Mouse (Mus musculus) stomach, embryonic 15.5 days (tissue): ENCODE measurements around the gene Myh14. TPM values are rescaled to one million over a fixed set of nuclear protein-coding genes. Genes with fewer than 3 reads are reported as not detected.
A peak's percentile ranks its signal among the peaks of the same experiment; 100 is the strongest.
"Not testable (repeated sequence)": the region's sequence is repeated elsewhere in the genome, so short reads cannot be mapped to it uniquely, and the experiment has no call there.

Source experiments
- ATAC-seq: fragments of 200-750 bp; cut with Nextera tagmentation; 2 replicates; pipeline ENCODE4 v1.8.0; 2017; ENCODE audit warnings: low read depth, moderate number of reproducible peaks, moderate TSS enrichment; ENCODE audit not compliant: insufficient read depth, low FRiP score
- H3K27ac ChIP-seq: fragments of 300-500 bp; sonication (generic); 2 replicates; pipeline ENCODE4 v1.5.1; 2015; ENCODE audit warnings: mild to moderate bottlenecking, inconsistent platforms
- H3K27me3 ChIP-seq: fragments of 300-500 bp; sonication (generic); replicated peaks from 2 replicates; pipeline ENCODE4 v1.6.1; 2015; ENCODE audit warnings: inconsistent platforms
- H3K36me3 ChIP-seq: fragments of 300-500 bp; sonication (generic); 2 replicates; pipeline ENCODE4 v1.6.1; 2015; ENCODE audit warnings: inconsistent platforms
- H3K4me1 ChIP-seq: fragments of 300-500 bp; sonication (generic); 2 replicates; pipeline ENCODE4 v1.6.1; 2015; ENCODE audit warnings: inconsistent platforms
- H3K4me2 ChIP-seq: fragments of 300-500 bp; sonication (generic); 2 replicates; pipeline ENCODE4 v1.6.1; 2015; ENCODE audit warnings: mild to moderate bottlenecking, inconsistent platforms
- H3K4me3 ChIP-seq: fragments of 300-500 bp; sonication (generic); replicated peaks from 2 replicates; pipeline ENCODE4 v1.5.1; 2015; ENCODE audit warnings: inconsistent platforms
- H3K9ac ChIP-seq: fragments of 300-500 bp; sonication (generic); 2 replicates; pipeline ENCODE4 v1.6.1; 2015; ENCODE audit warnings: inconsistent platforms
- H3K9me3 ChIP-seq: fragments of 300-500 bp; sonication (generic); 2 replicates; pipeline ENCODE4 v1.6.1; 2016; ENCODE audit warnings: inconsistent platforms
- WGBS: fragments of 180-500 bp; shearing (Covaris S2); methylation state at CpG from one replicate; pipeline ENCODE4 v1.1.7; 2015; 5-methylcytosine and 5-hydroxymethylcytosine counted together
- polyA plus RNA-seq: library from polyadenylated mRNA; unstranded; fragments of >200 nt; fragmentation: Nextera tagmentation; extraction: Ambion mirVana; gene quantifications from 2 replicates; pipeline ENCODE4 v1.2.1, GENCODE M21; 2015

The Myh14 gene
- polyA plus RNA-seq = 29.0 and 32.7 TPM in 2 replicates

GRCm38 (mm10) chr7:44670803-44671202 is at the start of gene Myh14:
Myh14 (minus strand) TSS chr7:44670843.
- ATAC-seq = peak; percentile 91

DNA sequence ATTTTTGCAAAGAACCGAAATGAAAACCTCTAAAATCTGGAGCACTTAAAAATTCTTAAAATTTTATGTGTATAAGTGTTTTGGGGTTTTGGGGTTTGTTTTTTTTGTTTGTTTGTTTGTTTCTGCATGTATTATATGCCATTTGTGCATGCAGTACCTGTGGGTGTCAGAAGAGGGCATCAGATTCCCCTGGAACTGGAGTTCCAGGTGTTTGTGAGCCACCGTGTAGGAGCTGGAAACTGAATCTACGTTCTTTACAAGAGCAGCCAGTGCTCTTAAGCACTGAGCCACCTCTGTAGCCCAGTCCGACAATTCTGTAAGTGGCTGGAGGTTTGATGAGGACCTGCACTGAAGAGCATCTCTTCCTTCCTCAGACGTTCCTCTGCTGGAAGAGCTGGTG is 39.2 kb upstream of the Myh14 start:
- Histone ChIP-seq H3K4me2 (no peak overlapping the region), H3K27me3 (no peaks in the 10 kb centered on the region), H3K36me3 (no peaks in the 10 kb centered on the region), H3K9ac (no peak overlapping the region), H3K27ac (no peak overlapping the region), H3K4me1 (no peaks in the 10 kb centered on the region), H3K9me3 (no peaks in the 10 kb centered on the region), H3K4me3 (no peak overlapping the region)
- ATAC-seq = no peak
- 78% methylated on average over 5 of the region's 5 CpGs for WGBS

More at GRCm38 (mm10) chr7:44670803-44671202, at the start of gene Myh14:
- peak within 1 kb of the TSS; percentile 55 for H3K4me2 ChIP-seq
- H3K27ac ChIP-seq = peak within 1 kb of the TSS; percentile 21; the same call in 1 of the 2 replicates
- H3K9me3 ChIP-seq = no peaks in the 10 kb centered on the region
- H3K27me3 ChIP-seq = peaks cover 6% of the 10 kb centered on the region; the same call in 1 of the 2 replicates
- 0% methylated on average over 22 of the region's 23 CpGs for WGBS
- H3K4me3 ChIP-seq = peak within 1 kb of the TSS; percentile 29
- H3K36me3 ChIP-seq = no peaks in the 10 kb centered on the region
- H3K4me1 ChIP-seq = 0 out of 2 replicates have a peak, but pooled peaks cover 9% of the 10 kb centered on the region
- no peak within 1 kb of the TSS for H3K9ac ChIP-seq

GRCm38 (mm10) chr7:44708574-44708973 is 37.9 kb upstream of the Myh14 start, which contains the start of gene Izumo2:
Izumo2 (plus strand) TSS chr7:44708742.
- no peaks in the 10 kb centered on the region for H3K9me3 ChIP-seq
- no peak within 1 kb of the TSS for H3K4me2 ChIP-seq
- no peaks in the 10 kb centered on the region for H3K27me3 ChIP-seq
- H3K36me3 ChIP-seq = no peaks in the 10 kb centered on the region
- no peak within 1 kb of the TSS for H3K27ac ChIP-seq
- no peak within 1 kb of the TSS for H3K9ac ChIP-seq
- no peak within 1 kb of the TSS for H3K4me3 ChIP-seq
- H3K4me1 ChIP-seq = no peaks in the 10 kb centered on the region
- ATAC-seq = no peak
- WGBS = 75% methylated on average over 14 of the region's 14 CpGs

DNA sequence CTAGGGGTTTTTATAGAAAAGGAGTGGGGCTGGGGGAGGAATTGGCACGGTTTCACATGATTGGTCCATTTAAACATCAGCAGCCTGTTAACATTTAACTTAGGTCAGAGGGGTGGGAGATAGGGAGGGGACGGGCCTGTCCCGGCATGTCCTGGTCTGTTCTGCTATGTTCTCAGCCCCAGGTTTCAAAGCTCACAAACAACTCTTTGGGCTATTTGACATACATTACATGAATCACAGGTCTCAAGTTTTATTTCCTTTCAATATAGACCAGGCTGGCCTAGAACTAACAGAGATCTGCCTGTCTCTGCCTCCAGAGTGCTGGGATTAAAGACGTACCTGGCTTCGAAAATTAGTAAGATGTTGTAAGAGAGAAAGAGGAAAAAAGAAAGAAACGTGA is 37.5 kb upstream of the Myh14 start:
- 79% methylated on average over 6 of the region's 6 CpGs for WGBS
- not testable (repeated sequence) for H3K27me3 ChIP-seq, H3K27ac ChIP-seq, ATAC-seq, H3K4me3 ChIP-seq, H3K9ac ChIP-seq, H3K4me2 ChIP-seq, H3K9me3 ChIP-seq, H3K4me1 ChIP-seq, H3K36me3 ChIP-seq

- Histone ChIP-seq H3K4me3 (no peak overlapping the region), H3K27ac (no peak overlapping the region), H3K9me3 (no peaks in the 10 kb centered on the region), H3K9ac (no peak overlapping the region), H3K27me3 (no peaks in the 10 kb centered on the region), H3K36me3 (no peaks in the 10 kb centered on the region), H3K4me1 (no peaks in the 10 kb centered on the region), H3K4me2 (no peak overlapping the region)
- ATAC-seq = no peak
- 83% methylated on average over 5 of the region's 5 CpGs for WGBS
These were observed 36.6 kb upstream of the Myh14 start for GRCm38 (mm10) chr7:44707169-44707675.

DNA sequence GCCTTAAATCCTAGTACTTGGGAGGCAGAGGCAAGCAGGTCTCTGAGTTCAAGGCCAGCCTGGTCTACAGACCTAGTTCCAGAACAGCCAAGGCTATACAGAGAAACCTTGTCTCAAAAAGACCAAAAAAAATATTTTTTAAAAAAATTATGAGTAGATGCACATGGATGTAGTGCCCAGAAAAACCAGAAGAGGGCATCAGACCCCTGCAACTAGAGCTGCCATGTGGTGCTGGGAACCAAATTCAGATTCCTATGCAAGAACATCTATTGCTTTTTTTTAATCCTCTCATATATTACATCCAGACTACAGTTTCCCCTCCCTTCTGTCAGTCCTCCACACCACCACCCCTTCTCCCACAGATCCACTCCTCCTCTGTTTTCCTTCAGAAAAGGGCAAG is 35.7 kb upstream of the Myh14 start:
- Histone ChIP-seq H3K27ac (no peak overlapping the region), H3K9me3 (no peaks in the 10 kb centered on the region), H3K4me3 (no peak overlapping the region), H3K9ac (no peak overlapping the region), H3K4me1 (no peaks in the 10 kb centered on the region), H3K4me2 (no peak overlapping the region), H3K36me3 (no peaks in the 10 kb centered on the region), H3K27me3 (no peaks in the 10 kb centered on the region)
- no peak for ATAC-seq

DNA sequence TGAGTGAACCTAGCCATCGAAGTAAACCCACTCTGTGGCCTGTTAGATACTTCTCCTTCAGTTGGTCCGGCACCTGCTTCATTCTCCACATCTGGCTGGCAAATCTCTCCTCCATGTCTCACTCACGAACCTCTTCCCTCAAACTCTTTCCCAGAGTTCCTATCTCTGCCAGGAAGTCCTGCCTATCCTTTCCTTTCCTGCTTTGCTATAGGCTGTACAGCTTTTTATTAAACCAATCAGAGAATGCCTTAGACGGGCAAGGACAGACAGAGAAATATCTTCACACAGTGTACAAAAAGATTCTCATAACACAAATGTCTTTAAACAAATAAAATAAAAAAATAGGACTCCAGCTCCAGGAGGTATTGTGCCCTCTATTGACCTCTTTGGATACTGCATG is 34.4 kb upstream of the Myh14 start:
- no peaks in the 10 kb centered on the region for H3K36me3 ChIP-seq
- no peak for ATAC-seq
- H3K4me2 ChIP-seq = no peak overlapping the region
- WGBS = 89% methylated on average over 4 of the region's 4 CpGs
- no peak overlapping the region for H3K27ac ChIP-seq
- H3K27me3 ChIP-seq = no peaks in the 10 kb centered on the region
- H3K9me3 ChIP-seq = no peaks in the 10 kb centered on the region
- no peak overlapping the region for H3K4me3 ChIP-seq
- no peaks in the 10 kb centered on the region for H3K4me1 ChIP-seq
- H3K9ac ChIP-seq = no peak overlapping the region

DNA sequence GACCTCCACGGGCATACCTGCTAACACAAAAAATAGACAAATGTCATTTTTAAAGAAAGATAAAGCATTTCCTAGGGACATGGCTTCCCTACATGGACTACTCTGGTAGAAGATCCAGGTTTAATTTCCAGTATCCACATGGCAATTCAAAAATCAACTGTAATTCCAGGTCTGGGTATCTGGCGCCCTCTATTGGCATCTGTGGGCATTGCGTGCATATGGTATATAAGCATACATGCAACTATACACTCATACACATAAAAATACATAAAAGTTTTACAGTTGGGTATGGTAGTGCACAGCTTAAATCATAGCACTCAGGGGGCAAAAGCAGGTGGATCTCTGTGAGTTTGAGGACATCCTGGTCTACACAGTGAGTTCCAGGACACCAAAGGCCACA is 33.7 kb upstream of the Myh14 start:
- Histone ChIP-seq H3K27me3 (no peaks in the 10 kb centered on the region), H3K36me3 (no peaks in the 10 kb centered on the region), H3K4me2 (no peak overlapping the region), H3K9me3 (no peaks in the 10 kb centered on the region), H3K9ac (no peak overlapping the region), H3K4me1 (no peaks in the 10 kb centered on the region), H3K4me3 (no peak overlapping the region), H3K27ac (no peak overlapping the region)
- ATAC-seq = no peak
- WGBS = 51% methylated on average over 3 of the region's 3 CpGs

- Histone ChIP-seq H3K36me3 (no peaks in the 10 kb centered on the region), H3K27me3 (no peaks in the 10 kb centered on the region), H3K4me2 (no peak overlapping the region), H3K27ac (no peak overlapping the region), H3K9me3 (no peaks in the 10 kb centered on the region), H3K4me3 (no peak overlapping the region), H3K4me1 (no peaks in the 10 kb centered on the region), H3K9ac (no peak overlapping the region)
- no peak for ATAC-seq
- WGBS = 76% methylated on average over 8 of the region's 8 CpGs
These were observed 32.3 kb upstream of the Myh14 start for GRCm38 (mm10) chr7:44702985-44703384.

DNA sequence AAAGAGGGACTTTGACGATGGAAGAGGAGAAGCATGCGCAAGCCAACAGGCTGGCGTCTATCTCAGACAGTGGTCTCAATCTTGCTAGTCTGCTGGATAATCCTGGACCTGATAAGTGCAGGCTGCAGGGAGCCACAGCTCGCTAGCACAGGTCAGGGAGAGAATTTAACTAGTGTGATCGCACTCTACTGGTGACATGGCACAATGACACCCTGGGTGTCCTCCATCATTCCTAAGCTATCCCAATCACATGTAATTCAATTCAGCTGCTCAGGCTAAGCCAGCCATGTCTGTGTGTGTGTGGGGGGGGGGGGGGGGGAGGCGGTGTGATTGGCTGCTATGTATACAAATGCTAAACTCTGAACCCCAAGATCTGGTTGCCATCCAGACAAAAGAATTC is 31.3 kb upstream of the Myh14 start:
- Histone ChIP-seq H3K27ac (no peak overlapping the region), H3K27me3 (no peaks in the 10 kb centered on the region), H3K4me1 (peaks cover 9% of the 10 kb centered on the region), H3K9ac (no peak overlapping the region), H3K4me2 (no peak overlapping the region), H3K9me3 (no peaks in the 10 kb centered on the region), H3K36me3 (no peaks in the 10 kb centered on the region), H3K4me3 (no peak overlapping the region)
- ATAC-seq = 0 out of 2 replicates have a peak, but pooled peaks have one; percentile 28
- WGBS = 9% methylated on average over 6 of the region's 6 CpGs

GRCm38 (mm10) chr7:44697980-44698379 is 27.3 kb upstream of the Myh14 start:
- H3K9ac ChIP-seq = no peak overlapping the region
- H3K4me3 ChIP-seq = no peak overlapping the region
- H3K9me3 ChIP-seq = no peaks in the 10 kb centered on the region
- no peaks in the 10 kb centered on the region for H3K27me3 ChIP-seq
- no peak overlapping the region for H3K27ac ChIP-seq
- H3K4me2 ChIP-seq = no peak overlapping the region
- H3K36me3 ChIP-seq = no peaks in the 10 kb centered on the region
- 50% methylated on average over 7 of the region's 7 CpGs for WGBS
- H3K4me1 ChIP-seq = peaks cover 16% of the 10 kb centered on the region
- ATAC-seq = no peak

- H3K27me3 ChIP-seq = no peaks in the 10 kb centered on the region
- H3K36me3 ChIP-seq = no peaks in the 10 kb centered on the region
- peaks cover 16% of the 10 kb centered on the region for H3K4me1 ChIP-seq
- H3K9ac ChIP-seq = no peak overlapping the region
- H3K27ac ChIP-seq = no peak overlapping the region
- H3K4me2 ChIP-seq = peak overlapping the region; percentile 27
- ATAC-seq = peak; percentile 69
- 11% methylated on average over 20 of the region's 20 CpGs for WGBS
- H3K4me3 ChIP-seq = no peak overlapping the region
- H3K9me3 ChIP-seq = no peaks in the 10 kb centered on the region
These were observed 26.6 kb upstream of the Myh14 start for GRCm38 (mm10) chr7:44697191-44697710.

DNA sequence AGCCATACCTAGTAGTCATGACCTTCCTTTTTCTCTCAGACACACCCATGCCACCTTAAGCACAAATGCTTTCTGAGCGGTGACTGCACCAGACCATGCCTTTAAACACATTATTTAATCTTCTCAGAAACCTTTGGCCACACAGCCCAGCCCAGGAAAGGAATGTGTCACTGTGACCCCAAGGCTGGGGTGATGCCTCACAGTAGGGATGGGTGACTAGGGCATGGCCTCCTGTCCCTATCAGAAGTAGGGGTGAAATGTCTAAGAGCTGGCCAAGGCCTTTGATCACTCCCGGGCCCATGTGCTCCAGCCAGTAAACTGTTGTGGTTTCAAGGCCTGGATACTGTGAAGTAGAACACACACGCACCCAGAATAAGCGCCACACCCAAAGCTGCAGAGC is 24.6 kb upstream of the Myh14 start:
- Histone ChIP-seq H3K27ac (peak overlapping the region; percentile 51; the same call in 1 of the 2 replicates), H3K4me3 (no peak overlapping the region), H3K27me3 (no peaks in the 10 kb centered on the region), H3K9ac (no peak overlapping the region), H3K4me2 (no peak overlapping the region), H3K4me1 (peaks cover 16% of the 10 kb centered on the region), H3K36me3 (no peaks in the 10 kb centered on the region), H3K9me3 (no peaks in the 10 kb centered on the region)
- peak; percentile 66 for ATAC-seq
- 68% methylated on average over 4 of the region's 4 CpGs for WGBS
